Mouse (Mus musculus): ENCODE measurements around the gene Prdm8. TPM values are rescaled to one million over a fixed set of nuclear protein-coding genes. Genes with fewer than 3 reads are reported as not detected.

Gene Prdm8
- polyA plus RNA-seq (2017; shearing (Covaris generic)), result not detected

DNA sequence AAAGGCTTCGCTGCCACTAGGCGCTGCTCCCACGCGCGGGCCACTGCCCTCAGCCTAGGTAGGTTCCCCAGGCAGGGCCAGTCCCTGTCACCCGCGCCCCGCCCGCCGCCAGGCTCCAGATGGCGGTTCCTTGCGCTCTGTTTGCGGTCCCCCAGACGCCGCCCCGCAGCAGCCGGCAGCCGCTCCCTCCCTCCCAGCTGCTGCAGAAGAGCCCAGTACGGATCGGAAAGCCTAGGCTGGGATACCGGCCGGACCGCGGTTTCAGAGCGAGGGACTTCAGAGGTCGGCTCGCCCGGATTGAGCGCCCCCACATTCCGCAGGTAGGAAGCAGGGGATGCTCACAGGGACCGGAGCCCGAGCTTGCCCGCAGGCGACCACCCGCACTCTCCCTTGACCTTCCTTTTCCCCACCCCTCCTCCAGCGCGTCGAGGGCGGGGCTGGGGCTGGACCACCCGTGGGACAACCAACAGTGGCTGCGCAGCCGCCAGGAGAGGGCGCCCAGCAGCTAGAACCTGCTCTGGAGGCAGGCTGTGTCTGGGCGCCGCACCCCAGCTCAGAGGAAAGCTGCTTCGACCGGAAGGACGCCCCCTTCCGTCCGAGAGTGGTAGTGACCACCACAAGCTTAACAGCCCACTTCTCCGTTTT, at the start of gene Prdm8:
TSS of gene Prdm8 (plus strand) at position 19 of the 645 bp plus-strand sequence.
- ATAC-seq, result peak; percentile 73

DNA sequence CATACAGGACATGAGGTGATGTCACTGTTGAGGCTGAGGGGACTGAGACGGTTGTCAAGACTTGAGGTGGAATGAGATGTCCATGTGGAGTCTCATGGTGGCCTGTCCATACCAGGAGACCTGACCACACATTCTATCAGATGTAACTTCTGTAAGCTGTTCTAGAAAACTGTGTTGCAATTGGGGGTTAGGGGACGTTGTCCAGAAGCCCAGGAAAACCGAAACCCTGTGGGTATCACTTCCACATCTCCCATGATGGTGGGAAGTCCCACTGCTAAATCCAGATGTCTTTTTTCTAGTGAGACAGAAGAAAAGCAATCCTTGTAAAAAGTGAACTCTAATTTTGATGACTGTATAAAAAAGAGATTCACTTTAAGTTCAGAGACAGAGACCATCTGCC, 39.9 kb upstream of the Prdm8 start:
- no peak for ATAC-seq

DNA sequence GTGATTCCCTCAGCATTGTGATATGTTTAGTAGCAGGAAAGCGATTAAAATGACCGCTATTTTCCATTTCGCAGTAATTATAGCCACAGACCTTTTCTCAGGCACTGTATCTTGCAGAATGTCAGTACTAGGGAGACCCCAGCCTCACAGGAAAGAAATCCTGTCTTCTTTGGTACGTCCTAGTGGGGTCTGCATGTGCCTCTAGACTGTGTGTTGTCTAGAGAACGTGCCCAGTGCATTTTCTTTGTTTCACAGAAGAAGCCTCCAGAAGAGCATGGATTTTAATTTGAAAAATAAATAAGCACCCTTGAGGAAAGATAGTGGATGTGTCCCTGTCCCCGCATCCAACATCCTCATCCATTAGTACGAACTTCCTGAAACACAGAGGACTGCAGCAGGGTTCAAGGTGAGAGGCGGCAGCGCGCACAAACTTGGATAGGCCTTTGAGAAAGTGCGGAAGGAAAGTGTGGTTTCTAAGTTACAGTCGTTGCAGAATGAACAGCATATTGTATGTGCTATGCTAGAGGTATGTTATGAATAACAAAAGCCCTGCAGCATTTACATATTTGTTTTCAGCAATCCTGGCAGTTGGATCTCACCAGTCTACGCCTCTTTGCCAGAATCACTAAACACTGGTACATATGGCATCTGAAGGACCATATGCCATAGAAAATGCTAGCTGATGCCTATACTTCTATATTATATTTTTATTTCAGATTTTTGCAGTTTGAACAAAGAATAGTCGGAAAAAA, 28.3 kb upstream of the Prdm8 start:
- no peak for ATAC-seq

DNA sequence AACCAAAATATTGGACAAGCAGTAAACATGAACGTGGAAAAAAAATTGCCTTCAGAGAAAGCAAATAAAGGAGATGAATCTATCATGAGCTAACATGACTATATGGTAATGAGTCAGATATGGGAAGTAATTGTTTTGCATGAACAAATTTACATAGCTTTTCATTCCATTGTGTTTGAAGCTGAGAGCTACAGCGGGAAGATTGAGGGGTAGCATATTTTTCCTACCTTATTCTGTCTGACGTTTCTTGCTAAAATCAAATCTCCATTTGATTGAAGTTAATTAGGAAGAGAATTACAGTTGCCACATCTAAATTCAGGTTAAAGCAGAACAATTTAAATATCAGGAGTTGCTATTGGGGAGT, 27.7 kb upstream of the Prdm8 start:
- ATAC-seq, result no peak

DNA sequence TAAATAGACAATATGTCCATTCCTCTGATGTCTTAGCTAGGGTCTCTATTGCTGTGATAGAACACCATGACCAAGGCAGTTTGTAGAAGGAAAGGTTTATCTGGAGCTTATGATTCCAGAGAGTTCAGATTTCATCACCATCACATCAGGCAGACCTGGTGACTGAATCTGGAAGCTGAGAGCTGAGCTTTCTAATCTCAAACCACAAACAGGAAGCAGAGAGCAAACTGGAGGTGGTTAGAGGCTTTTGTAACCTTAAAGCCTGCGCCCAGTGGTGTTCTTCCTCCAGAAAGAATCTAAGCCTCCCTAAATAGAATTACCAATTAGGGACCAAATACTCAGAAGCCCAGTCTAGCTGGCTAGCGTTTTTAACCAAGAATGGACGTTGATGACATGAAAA, 20.1 kb upstream of the Prdm8 start:
- ATAC-seq, result no peak

DNA sequence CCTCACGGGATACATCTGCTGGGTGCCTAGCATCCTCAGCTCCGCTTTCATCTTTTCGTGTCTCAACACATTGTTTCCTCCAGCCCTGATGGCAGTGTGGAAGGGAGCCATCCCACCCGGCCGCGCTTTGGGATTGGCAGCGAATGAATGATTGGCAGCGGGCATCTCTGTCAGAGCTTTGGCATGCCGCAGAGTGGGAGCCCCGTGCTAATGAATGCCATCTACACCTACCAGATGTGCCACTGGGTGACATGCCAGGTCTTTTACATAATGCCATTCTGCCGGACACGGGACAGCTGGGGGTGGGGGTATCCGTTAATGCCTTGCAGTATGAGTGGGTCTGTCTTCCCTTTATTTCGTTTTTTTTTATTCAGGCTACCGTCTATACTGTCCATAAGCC, 882 bp upstream of the Prdm8 start:
- no peak for ATAC-seq

DNA sequence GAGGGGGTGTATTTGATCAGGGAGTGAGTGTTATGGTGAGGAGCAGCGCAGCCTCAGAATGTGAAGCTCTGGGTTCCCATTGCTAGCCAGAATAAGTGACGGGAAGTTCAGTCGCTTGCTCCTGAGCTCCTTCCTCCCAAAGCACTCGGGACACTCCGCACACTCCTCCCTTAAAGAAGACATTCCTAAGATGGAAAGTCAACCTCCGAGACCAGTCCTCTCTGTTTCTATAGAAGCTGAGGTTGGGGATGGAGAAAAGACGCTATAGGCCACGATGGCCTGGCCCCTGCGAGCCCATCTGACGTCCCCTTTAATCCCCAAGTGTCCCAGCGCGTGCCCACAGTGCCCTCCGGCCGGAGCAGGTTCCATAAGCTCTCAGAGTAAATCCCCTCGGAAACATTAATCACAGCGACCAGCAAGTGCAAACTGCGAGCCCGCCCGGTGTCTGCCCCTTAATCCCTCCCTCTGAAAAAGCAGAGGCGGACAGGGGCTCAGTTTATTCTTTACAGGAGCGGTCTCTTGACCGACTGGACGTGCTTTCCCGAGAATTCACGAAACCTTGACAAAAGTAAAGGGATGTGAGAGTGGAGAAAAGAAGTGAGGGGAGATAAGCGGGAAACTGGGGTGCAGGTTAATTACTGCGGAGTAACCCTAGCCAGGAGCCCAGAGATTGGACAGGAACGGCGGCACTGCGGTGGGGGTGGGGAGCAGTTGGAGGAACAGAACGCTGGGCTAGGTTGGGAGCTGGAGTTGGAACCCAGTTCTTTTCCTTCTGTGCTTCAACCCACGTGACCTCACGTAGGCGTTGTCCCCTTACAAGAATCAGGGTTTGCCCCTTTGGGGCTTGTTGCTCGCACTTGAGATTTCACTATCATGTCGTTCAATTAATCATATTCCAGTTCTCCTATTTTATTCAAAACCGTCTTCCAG, 1.6 kb downstream of the Prdm8 start:
- no peak for ATAC-seq

DNA sequence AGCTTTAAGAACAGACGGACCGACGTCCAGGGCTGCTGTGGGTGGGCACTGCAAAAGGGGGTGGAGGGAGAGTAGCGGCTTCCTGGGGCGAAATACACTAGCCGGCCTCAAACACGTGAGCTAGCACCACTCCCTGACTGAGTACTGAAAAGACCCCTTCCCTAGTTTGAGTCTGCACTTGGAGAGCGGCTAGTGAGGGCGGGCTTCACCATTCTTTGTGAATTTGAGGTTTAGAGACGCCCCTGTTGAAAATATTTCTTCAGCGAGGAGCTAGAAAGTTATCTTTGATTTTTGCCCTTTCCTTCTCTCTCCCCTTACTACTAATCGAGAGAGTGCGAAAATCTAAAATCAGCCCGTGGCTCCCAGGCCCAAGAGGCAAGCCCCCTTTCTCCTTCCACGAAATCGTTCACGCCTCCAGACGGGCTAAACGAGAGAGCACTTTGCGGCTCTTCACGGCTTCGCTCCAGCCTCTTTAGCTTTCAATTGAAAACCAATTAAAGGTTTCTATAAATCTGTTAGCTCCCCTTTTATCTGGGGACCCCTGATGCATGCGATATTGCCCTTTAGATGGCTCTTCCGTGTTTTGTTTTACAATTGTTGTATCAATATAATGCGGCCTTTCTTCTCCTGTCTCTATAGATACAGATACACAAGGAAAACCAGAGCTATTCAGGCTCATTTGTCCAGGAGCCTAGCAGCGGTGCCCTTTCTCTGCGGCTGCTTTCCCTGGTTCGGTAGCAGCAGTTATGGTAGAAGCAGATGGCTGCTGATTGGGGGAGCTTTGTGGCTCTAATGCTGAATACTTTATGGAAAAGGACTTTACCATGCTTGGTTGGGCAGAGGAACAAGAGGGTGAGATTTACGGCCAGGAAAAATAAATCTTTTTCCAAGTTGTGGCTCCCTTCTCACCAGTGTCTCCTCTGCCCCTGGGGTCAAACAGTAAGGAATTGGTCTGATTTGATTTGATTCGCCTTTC, 2.7 kb downstream of the Prdm8 start:
- no peak for ATAC-seq

DNA sequence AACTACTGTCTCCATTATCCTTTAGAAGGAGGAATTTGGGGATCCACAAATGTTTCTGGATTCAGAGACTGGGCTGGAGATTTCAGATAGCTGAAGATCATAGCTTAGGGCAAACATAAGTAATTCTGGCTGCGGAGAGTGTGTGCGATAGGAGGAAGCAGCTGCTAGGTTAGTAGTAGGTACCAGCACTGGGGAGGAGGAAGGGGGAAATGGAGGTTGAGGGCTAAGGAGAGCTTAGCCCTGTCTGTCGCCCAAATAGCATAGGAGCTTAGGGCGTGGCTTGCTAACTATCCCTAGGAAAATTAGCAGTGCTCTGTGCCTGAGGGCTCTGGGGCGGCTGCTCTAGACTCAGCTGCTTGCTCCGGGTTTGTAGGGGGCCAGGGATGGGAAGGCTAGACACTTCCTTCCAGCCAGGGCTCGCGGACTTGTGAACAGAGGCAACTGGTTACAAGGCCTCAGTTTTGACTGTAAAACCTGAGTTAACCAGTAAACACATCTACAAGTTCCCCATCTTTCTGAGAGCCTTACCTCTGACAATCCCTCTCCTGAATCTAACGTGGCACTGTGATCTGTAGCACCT, 4.7 kb downstream of the Prdm8 start:
- no peak for ATAC-seq

DNA sequence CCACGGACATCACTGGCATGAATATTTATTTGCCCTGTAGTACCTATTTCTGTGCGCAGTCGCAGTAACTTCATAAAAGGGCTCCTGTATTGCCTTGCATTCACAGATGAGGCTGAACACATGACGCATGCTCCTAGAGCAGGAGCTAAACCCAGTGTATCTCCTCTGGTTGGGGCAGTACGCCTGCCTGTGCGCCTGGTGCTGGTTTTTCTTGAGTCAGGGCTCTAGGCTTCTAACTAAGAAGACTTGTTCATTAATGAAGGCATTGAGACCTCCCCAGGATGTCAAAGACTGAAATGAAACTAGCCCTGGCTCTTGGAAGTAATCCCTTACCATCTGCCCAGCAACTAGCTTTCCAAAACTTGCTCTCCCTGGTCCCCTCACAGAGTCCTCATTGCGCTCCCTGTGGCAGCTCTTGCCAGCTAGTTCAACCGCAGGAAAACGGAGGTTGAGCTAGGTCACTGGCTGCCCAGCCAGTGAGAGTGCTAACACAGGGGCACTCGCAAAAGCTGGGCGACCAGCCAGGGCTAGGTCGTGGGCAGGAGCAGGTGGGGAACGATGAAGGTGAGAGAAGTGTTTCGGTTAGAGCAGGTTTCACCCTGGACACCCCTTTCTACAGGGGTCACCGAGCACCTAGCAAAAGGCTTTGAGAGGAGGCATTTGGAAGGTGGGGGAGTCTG, 5.6 kb downstream of the Prdm8 start:
- no peak for ATAC-seq

DNA sequence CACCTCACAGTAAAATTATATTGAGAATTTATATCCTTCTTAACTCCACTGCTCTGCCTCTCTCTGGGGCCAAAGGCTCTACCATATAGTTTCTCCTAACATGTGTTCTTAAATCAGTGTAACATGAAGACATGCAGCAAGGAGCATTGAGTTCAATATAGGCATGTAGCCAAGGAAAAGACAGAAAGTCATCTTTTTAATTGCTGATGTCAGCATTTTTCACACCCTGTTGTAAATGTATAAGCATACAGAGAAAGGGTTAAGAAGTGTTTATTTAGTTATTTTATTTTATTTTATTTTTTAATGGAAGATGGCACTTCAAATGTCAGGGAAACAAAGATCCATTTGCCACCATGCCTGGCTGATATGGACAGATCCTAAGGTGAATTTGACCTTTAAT, 6.7 kb downstream of the Prdm8 start:
- no peak for ATAC-seq

DNA sequence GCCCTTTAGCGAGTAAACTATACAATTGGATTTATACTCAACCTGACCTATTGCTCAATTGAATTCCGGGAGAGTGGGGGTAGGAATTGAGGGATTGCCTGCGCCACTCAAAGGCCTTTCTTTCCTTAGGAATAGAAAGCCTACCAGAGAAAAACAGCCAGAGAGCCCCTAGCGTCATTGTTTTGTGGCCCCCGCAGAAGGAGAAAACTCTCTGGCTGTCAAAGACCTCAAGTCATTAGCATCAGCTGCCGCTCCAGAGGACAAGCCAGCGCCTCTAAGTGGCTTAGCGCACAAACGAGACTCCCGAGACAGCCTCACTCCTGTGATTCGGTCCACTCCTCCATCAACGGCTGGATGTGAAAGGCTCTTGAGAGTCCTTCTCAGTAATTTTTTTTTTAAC, 12.6 kb downstream of the Prdm8 start:
- no peak for ATAC-seq

DNA sequence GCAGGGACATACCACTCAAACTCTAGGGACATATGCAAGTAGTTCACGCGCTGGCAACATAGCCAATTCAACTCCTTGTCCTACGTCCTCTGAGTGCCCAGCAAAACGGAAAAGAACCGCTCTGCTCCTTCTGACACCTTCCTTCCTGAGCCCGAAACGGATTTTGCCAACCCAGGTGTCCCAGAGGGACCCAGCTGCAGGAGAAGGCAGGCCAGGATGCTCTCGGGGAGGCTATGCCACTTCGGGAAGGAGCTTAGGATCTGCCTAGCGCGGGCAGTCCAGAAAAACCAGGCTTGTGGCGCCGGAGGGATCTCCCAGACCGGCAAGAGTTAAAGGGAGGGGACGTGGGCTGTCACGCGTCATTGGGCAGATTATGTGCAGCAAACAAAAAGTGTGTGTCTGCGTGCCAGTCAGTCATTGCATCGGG, 13.5 kb downstream of the Prdm8 start:
- no peak for ATAC-seq

DNA sequence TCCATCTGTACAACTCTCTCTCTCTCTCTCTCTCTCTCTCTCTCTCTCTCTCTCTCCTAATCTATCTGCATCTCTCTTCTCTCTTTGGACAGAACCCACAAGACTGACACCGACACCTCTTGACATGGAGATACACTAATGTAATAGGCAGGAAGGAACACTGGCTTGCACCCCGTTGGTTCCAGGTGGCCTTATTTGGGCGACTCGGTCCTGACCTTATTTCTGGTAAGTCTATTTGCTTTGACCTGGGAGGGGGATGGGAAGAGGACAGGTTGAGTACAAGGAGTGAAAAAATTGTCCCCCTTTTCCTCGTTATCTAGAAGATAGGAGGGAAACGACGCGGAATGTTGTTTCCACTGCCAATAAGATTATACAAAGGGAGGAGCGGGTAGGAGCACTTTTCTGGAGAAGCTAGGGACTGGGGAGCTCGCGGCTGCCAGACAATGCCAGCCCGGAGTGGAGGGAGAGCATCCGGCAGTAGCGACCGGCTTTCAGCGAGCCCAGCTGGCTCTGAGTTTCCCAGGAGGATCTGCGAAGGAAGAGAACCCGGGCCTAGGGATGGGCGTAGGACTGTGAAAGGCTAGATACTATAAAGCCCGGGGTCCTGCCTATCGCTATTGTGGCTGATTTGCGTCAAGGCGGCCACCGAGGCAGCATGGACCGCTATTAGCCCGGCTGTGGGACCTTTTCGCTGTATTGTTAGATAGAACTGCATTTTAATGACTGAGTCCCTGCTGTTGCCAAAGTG, 14.1 kb downstream of the Prdm8 start:
- ATAC-seq, result no peak

DNA sequence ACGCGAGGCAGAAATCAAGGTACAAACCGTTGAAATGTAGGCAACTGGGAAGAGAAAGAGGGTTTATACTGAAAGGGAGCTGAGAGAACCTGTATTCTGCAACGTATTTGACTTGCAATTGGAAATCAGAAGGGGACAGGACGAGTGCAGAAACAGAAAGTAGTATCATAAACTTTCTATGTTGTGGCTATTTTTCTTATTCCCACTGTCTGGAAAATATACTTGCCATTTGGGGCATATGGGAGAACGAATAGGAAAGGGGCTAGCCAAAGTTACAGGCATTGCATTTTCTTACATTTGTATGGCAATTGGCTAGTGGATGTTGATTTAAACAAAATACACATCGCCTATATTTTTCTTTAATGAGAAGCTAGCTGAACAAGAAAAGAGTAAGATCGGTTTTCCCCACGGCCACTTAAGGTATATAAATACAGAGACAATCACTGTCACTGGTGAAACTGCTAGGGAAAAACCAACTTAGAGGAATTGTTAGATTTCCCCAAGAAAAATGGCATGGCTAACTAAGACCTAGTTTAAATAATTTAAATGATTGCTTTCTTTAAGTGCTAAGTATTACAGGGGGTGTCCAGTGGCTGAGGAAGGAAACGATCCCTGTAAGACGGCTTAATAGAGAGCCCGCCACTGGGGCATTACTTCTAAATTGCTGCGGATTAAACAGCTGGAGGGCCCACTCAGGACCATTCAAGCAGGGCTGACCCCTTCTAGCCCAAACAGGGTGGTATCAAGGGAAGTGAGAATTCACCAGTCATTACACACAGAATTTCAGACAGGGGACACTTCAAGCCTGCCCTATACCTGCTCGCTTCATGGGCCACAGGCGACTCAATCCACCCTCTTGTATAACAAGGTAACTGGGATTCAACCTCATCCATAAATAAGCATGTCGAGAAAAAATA, 14.9 kb downstream of the Prdm8 start:
- no peak for ATAC-seq

DNA sequence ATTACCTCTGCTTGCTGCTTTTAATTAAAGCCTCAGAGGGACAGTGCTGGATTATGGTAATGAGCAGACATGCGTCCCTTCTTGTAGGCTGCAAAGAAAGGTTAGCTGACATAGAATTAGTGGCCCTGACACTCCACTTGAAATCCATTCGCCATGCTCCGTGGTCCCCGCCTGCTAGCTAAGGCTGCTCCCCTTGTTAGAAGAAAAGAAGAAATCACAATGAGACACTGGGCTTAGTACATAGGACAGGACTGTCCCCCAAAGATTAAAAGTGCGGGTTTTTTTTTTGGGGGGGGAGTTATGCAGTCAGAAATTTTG, 15.6 kb downstream of the Prdm8 start:
- no peak for ATAC-seq

DNA sequence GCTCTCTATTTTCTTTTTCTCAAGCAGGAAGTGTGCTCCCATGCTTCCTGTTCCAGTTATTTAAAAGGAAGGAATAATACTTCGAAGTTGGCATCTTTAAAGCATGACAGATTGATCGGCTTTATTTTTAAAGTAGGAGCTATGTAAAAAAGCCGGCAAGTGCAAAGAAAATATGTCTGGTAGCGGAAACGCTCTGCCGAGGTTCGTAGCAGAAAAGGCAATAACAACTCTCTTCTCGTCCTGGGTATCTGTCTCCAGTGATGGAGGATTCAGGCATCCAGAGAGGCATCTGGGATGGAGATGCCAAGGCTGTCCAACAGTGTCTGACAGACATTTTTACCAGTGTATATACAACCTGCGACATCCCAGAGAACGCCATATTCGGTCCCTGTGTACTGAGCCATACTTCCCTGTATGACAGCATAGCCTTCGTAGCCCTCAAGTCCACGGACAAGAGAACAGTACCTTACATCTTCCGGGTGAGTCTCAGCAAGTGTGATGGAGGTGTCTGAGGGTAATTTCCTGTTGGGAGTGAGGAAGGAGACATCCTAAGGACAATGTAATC, 16.1 kb downstream of the Prdm8 start:
- no peak for ATAC-seq

DNA sequence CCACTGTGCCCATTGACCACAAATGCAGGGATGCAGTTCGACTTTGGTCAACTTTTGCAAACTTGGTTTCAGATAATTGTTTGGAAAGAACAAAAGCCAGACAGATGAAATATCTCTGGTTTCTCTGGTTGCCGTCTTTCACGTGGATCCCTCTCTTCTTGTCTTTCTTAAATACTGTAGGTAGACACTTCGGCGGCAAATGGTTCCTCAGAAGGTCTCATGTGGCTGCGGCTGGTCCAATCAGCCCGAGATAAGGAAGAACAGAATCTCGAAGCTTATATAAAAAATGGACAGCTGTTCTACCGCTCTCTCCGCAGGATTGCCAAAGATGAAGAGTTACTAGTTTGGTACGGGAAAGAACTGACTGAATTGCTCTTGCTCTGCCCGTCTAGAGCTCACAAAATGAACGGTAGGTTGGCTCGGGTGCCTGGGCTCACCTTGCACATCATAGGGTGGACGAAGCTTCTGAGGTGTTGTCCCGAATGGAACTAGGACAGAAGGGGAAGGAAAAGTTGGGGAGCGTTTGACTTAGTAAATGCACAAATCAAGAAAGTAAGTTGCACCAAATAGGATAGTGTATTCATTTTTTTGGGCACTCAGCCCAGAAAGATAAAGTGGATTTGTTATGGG, 17.4 kb downstream of the Prdm8 start:
- no peak for ATAC-seq

All from activated CD4-positive, CD25-positive, alpha-beta regulatory T cell, adult 4 months (primary cell).